Mouse (Mus musculus) forebrain, postnatal 0 days (tissue): ENCODE results near the gene Dab2. TPM values are rescaled to one million over a fixed set of nuclear protein-coding genes. Genes with fewer than 3 reads are reported as not detected.

Experiments
- ATAC-seq: fragments of 200-750 bp; cut with Nextera tagmentation; 2 replicates; pipeline ENCODE4 v1.8.0; 2017; ENCODE audit warnings: mild to moderate bottlenecking, moderate library complexity
- DNase-seq: peaks from one replicate; pipeline ENCODE4 v3.0.0-alpha.2; 2015
- H3K27ac ChIP-seq: fragments of 300-500 bp; sonication (generic); 2 replicates; pipeline ENCODE4 v1.5.1; 2014; ENCODE audit warnings: low read depth, mild to moderate bottlenecking, antibody characterized with exemption, low read length, moderate library complexity, mixed read lengths
- H3K27me3 ChIP-seq: fragments of 300-500 bp; sonication (generic); 2 replicates; pipeline ENCODE4 v1.6.1; 2014; ENCODE audit warnings: mild to moderate bottlenecking, low read length, mixed read lengths; ENCODE audit not compliant: insufficient read depth
- H3K36me3 ChIP-seq: fragments of 300-500 bp; sonication (generic); 2 replicates; pipeline ENCODE4 v1.6.1; 2014; ENCODE audit warnings: mild to moderate bottlenecking, moderate library complexity; ENCODE audit not compliant: insufficient read depth
- H3K4me1 ChIP-seq: fragments of 300-500 bp; sonication (generic); 2 replicates; pipeline ENCODE4 v1.6.1; 2014; ENCODE audit warnings: antibody characterized with exemption; ENCODE audit not compliant: insufficient read depth
- H3K4me2 ChIP-seq: fragments of 300-500 bp; sonication (generic); 2 replicates; pipeline ENCODE4 v1.6.1; 2014; ENCODE audit warnings: low read depth, mild to moderate bottlenecking, moderate library complexity
- H3K4me3 ChIP-seq: fragments of 300-500 bp; sonication (generic); 2 replicates; pipeline ENCODE4 v1.5.1; 2014; ENCODE audit warnings: low read depth, low read length, mixed read lengths
- H3K9ac ChIP-seq: fragments of 300-500 bp; sonication (generic); 2 replicates; pipeline ENCODE4 v1.6.1; 2014; ENCODE audit warnings: mild to moderate bottlenecking
- H3K9me3 ChIP-seq: fragments of 300-500 bp; sonication (generic); 2 replicates; pipeline ENCODE4 v1.6.1; 2016; ENCODE audit warnings: low read length
- CTCF ChIP-seq: sonication (generic); IDR thresholded peaks from 2 replicates; pipeline ENCODE4 v1.5.1; 2016; ENCODE audit warnings: antibody characterized with exemption, control low read depth, low read depth
- WGBS: fragments of 180-500 bp; shearing (Covaris S2); extraction: QIAGEN DNeasy Blood & Tissue Kit; methylation state at CpG from one replicate; pipeline ENCODE4 v1.1.7; 2014; 5-methylcytosine and 5-hydroxymethylcytosine counted together
- polyA plus RNA-seq: library from polyadenylated mRNA; unstranded; fragments of >200 nt; fragmentation: Nextera tagmentation; extraction: Ambion mirVana; gene quantifications from 2 replicates; pipeline ENCODE4 v1.2.1, GENCODE M21; 2015
- total RNA-seq: library from RNA; depleted of rRNA; stranded (reverse); fragments of >200 nt; gene quantifications from 2 replicates; pipeline ENCODE4 v1.2.3, GENCODE M21; 2014

The Dab2 gene
- total and polyA plus RNA-seq, 2 experiments from 2014 or later = 14.3 to 18.2 TPM

DNA sequence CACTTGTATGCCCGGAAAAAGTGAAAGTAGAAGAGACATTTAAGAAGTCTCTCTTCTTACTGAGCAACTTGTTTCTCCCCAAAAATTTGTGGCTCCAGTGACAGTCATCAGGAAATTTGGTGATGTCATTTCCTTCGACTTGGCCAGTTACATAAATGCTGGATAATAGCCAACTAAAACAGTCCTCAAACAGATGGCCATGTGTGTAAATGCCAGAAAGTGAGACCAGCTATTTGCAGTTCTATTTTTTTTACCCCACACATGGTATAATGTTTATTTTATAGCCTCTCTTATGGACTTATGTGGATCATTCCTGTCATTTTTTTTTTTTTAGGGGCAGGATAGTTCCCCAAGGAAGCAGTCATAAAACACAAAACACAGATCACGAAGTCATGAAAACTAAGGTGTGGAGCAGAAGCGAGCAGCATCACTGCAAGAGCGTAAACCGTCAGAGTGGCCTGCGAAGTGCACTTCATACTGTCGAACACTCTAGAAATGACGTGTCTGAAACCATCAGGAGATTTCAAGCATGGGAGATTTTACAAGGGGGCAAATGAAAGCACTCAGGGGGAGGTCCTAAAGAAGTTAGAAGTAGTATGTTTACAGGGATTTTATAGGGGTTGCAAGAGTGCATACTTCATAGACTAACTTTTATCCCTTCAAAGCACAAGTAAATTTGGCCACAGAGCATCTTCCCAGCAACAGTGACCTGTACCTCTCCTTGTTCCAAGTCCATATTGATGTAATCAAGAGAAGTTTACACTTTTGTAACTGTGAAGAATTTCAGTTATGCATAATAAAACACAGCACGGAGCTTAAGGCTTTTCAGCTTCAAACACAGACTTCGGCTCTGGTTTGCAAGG is 20.8 kb upstream of the Dab2 start:
- ATAC-seq (no peak), DNase-seq (no peak)
- TF ChIP-seq CTCF = no peak
- H3K9ac ChIP-seq = no peak overlapping the region
- 68% methylated on average over 11 of the region's 11 CpGs for WGBS
- H3K27me3 ChIP-seq = no peaks in the 10 kb centered on the region
- no peaks in the 10 kb centered on the region for H3K36me3 ChIP-seq
- no peaks in the 10 kb centered on the region for H3K4me1 ChIP-seq
- H3K4me3 ChIP-seq = no peak overlapping the region
- H3K9me3 ChIP-seq = no peaks in the 10 kb centered on the region
- no peak overlapping the region for H3K27ac ChIP-seq
- no peak overlapping the region for H3K4me2 ChIP-seq

DNA sequence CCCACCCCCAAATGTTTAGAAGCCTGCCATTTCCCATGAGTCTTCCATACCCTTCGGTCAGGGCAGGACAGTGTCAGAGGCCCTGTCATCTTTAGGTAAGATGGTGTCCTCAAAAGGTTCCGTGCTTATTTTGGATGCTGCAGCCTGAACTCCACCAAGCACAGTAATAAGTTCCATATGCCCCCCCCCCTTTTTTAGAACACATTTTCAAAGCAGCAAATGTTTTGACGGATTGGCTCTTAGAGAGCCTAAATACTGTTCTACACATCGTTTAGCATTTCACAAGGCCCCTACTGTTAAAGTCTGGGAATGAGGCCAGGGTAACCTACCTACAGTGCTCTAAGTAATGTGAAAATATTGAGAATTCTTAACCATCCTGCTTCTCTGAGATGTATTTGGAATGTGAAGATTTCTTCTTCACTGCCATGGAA is 19.6 kb upstream of the Dab2 start:
- no peaks in the 10 kb centered on the region for H3K9me3 ChIP-seq
- ATAC-seq = peak; percentile 77
- no peak overlapping the region for H3K4me2 ChIP-seq
- H3K9ac ChIP-seq = no peak overlapping the region
- peak; percentile 9 for DNase-seq
- H3K36me3 ChIP-seq = no peaks in the 10 kb centered on the region
- 37% methylated on average over 4 of the region's 4 CpGs for WGBS
- H3K4me3 ChIP-seq = no peak overlapping the region
- H3K27ac ChIP-seq = no peak overlapping the region
- no peak for TF ChIP-seq CTCF
- no peaks in the 10 kb centered on the region for H3K27me3 ChIP-seq
- H3K4me1 ChIP-seq = no peaks in the 10 kb centered on the region

DNA sequence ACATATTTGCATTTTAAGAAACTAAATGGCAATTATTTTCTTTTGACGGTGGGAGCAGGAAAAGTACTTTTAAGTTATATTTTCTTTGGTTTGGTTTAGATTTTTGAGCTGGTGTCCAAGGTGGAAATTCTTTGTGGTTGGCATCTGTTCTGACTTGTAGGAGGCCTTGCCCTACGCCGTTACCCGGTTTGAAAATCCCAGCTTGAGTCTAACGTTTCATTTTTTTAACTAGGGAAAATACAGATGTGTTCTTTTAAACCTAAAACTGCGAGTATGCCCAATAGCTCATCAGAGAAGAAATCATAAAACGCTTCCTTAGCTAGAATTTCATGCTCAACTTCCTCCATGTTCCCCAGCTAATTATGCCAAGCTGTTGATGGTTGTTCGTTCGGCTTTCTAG is 16.3 kb upstream of the Dab2 start:
- H3K9me3 ChIP-seq = no peaks in the 10 kb centered on the region
- WGBS = 76% methylated on average over 9 of the region's 9 CpGs
- TF ChIP-seq CTCF = no peak
- no peak overlapping the region for H3K9ac ChIP-seq
- no peak overlapping the region for H3K4me3 ChIP-seq
- H3K4me2 ChIP-seq = no peak overlapping the region
- H3K27me3 ChIP-seq = no peaks in the 10 kb centered on the region
- ATAC-seq (no peak), DNase-seq (no peak)
- H3K4me1 ChIP-seq = no peaks in the 10 kb centered on the region
- H3K27ac ChIP-seq = no peak overlapping the region
- no peaks in the 10 kb centered on the region for H3K36me3 ChIP-seq

DNA sequence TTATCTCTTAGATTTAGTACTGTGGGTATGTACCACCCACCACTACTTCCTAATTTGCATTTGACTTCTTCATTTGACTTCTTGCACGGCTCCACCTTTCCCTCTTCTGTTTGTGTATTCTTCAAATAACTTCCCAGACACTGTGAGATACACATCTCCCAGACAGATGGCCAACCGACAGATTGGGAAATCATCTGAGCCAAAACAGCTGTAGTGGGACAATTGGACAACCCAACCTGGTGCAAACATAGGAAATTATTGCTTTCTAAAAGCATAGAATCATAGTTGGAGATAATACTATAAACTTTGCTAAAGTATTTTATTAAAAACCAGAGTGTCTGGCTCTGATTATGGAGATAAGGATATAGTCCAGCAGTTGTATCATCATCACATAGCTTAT is 3.5 kb upstream of the Dab2 start:
- no peaks in the 10 kb centered on the region for H3K27me3 ChIP-seq
- DNase-seq (no peak), ATAC-seq (no peak)
- no peak for TF ChIP-seq CTCF
- WGBS = 71% methylated on average over 2 of the region's 2 CpGs
- H3K4me3 ChIP-seq = no peak overlapping the region
- H3K4me2 ChIP-seq = no peak overlapping the region
- H3K4me1 ChIP-seq = no peaks in the 10 kb centered on the region
- H3K36me3 ChIP-seq = no peaks in the 10 kb centered on the region
- H3K9ac ChIP-seq = no peak overlapping the region
- H3K27ac ChIP-seq = no peak overlapping the region
- no peaks in the 10 kb centered on the region for H3K9me3 ChIP-seq

DNA sequence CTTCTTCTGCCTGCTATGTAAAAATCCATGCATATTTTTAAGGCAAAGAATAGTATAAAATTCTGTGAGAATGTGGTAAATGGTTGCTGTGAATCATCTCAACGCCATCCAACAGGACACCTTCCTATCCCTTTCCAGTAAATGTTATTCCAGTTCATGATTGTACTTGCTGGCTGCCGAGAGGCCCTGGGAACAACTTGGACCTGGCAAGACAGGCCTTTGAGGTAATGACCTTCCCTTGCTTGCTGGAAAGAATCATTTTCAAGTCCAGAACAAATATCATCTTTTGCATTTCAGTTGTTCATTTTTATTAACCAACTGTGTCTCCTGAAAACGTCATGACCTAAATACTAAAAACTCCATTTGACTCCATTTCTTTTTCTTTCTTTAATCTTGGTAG is 862 bp upstream of the Dab2 start:
- Histone ChIP-seq H3K4me1 (no peaks in the 10 kb centered on the region), H3K27me3 (no peaks in the 10 kb centered on the region), H3K36me3 (no peaks in the 10 kb centered on the region), H3K4me3 (no peak overlapping the region), H3K9me3 (no peaks in the 10 kb centered on the region), H3K4me2 (no peak overlapping the region), H3K27ac (no peak overlapping the region), H3K9ac (no peak overlapping the region)
- DNase-seq (no peak), ATAC-seq (no peak)
- 90% methylated on average over 3 of the region's 3 CpGs for WGBS
- TF ChIP-seq CTCF = no peak

DNA sequence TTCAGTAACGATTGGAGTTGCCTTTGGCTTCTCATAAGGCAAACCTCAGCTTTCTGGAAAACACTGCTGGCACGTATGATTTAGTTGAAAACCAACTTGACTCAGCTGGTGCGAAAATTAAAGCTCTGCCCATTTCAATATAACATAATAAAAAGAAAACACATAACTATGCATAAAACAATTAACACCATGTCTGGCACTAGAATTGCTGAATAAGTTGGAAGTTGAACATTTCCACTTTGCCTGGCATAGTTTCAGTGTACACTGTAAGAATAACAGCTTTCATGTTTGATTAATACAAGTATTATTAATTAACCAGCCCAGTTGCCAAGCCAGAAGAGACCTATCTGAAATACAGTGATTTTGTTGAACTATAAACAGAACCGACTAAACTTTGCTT is 2.6 kb downstream of the Dab2 start:
- 49% methylated on average over 4 of the region's 4 CpGs for WGBS
- no peaks in the 10 kb centered on the region for H3K4me1 ChIP-seq
- H3K4me3 ChIP-seq = no peak overlapping the region
- H3K9me3 ChIP-seq = no peaks in the 10 kb centered on the region
- ATAC-seq (peak; percentile 51; the same call in 1 of the 2 replicates), DNase-seq (peak; percentile 49)
- no peaks in the 10 kb centered on the region for H3K27me3 ChIP-seq
- TF ChIP-seq CTCF = no peak
- no peaks in the 10 kb centered on the region for H3K36me3 ChIP-seq
- H3K4me2 ChIP-seq = no peak overlapping the region
- no peak overlapping the region for H3K27ac ChIP-seq
- no peak overlapping the region for H3K9ac ChIP-seq

DNA sequence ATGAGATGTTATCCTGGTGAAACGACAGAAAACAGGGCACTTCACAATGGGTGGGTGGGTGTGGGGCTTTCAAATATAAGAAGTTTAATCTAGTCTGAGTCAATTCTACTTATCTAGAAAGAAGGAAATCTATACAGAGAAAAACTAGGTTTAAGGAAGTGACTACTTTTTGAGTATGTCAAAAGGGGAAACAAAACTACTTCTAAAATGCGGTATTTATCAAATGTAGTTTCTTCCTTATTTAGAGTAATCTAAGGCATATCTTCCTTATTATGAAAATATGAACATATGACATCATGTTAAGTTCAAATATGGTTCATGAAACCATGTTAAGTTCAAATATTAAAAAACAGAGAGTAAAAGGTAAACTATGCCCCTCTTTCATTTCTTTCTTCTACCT is 4.2 kb downstream of the Dab2 start:
- no peak overlapping the region for H3K4me3 ChIP-seq
- TF ChIP-seq CTCF = no peak
- H3K4me1 ChIP-seq = no peaks in the 10 kb centered on the region
- no peaks in the 10 kb centered on the region for H3K27me3 ChIP-seq
- ATAC-seq (no peak), DNase-seq (no peak)
- no peaks in the 10 kb centered on the region for H3K9me3 ChIP-seq
- no peak overlapping the region for H3K27ac ChIP-seq
- H3K4me2 ChIP-seq = no peak overlapping the region
- H3K36me3 ChIP-seq = no peaks in the 10 kb centered on the region
- H3K9ac ChIP-seq = no peak overlapping the region
- WGBS = 71% methylated on average over 2 of the region's 2 CpGs
